31 mouse cellular contexts compared by ENCODE assay signal in the genomic region with DNA sequence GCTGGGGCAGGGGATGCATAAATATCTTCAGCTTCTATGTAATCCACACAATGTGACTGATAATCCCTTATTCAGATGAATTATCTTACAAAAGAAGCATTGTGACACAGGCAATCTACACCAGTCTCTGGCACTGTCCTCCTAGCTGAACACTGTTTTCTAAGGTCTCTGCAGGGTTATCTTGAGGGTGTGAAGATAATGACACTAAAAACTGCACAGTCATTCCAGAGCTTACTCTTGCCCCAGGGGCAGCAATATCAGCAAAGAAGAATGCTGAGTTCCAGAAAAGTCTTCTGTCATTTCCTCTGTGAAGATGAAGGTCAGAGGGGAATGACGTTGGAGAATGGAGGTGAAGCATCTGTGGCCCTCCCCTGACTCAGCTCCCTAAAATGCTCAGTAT. TPM values are rescaled to one million over a fixed set of nuclear protein-coding genes. Genes with fewer than 3 reads are reported as not detected.
DNase-seq lines count a peak whose midpoint lies in the region; ATAC-seq lines count a peak whose summit lies in the region.
"Had no signal": no experiment of that assay in that cellular context is flagged by ENCODE, and none has a peak within 500 bp of the region (broad histone marks: within the 10 kb centered on the region; RNA-seq: fewer than 3 reads in every experiment).

No protein-coding gene starts in this region.

- peak; percentile 81 for ATAC-seq in heart, embryonic 13.5 days (ENCODE audit: extremely low read depth, insufficient number of reproducible peaks, low FRiP score, low TSS enrichment)
- peak; percentile 83 for ATAC-seq in liver, embryonic 12.5 days
- peak; percentile 67; the same call in 1 of the 2 replicates for ATAC-seq in stomach, embryonic 15.5 days (ENCODE audit: insufficient read depth, low FRiP score, low read depth)
- ATAC-seq: forebrain, embryonic 13.5 days; inflammation-experienced regulatory T-cells, adult 6 months had no signal

- no peak overlapping the region for H3K9ac ChIP-seq in heart, embryonic 13.5 days
- H3K9ac ChIP-seq in liver, embryonic 12.5 days: peak overlapping the region; percentile 44
- no peak overlapping the region for H3K9ac ChIP-seq in stomach, embryonic 15.5 days
- H3K9ac ChIP-seq: forebrain, embryonic 13.5 days; heart, embryonic 15.5 days; hindbrain, embryonic 14.5 days; limb, embryonic 12.5 days; lung, embryonic 14.5 days; midbrain, embryonic 12.5 days had no signal

- DNase-seq in heart, adult 8-10 months (ENCODE audit: low spot score): no peak
- peak; percentile 23 for DNase-seq in c-Kit-positive CD71-positive TER-119-negative erythroid progenitor cells, embryonic 14.5 days (ENCODE audit: low read depth)
- DNase-seq in gastrocnemius, postnatal 10 days: no peak
- no peak for DNase-seq in lung, adult 18-20 months
- DNase-seq: adrenal gland, postnatal 10 days; cerebellum, adult 9-11 months; heart, postnatal 36 days; kidney, adult 8-10 months; kidney, postnatal 10 days; lung, embryonic 14.5 days; right cerebral cortex, postnatal 25 days; thymus, adult 2 months had no signal

- H3K4me3 ChIP-seq in heart, embryonic 13.5 days: no peak overlapping the region
- no peak overlapping the region for H3K4me3 ChIP-seq in liver, embryonic 12.5 days
- no peak overlapping the region for H3K4me3 ChIP-seq in stomach, embryonic 15.5 days (replicated peaks)
- H3K4me3 ChIP-seq: forebrain, embryonic 13.5 days; heart, embryonic 15.5 days; limb, embryonic 12.5 days; midbrain, embryonic 12.5 days had no signal

- WGBS in heart, embryonic 13.5 days: 0% methylated on average over 1 of the region's 1 CpGs
- 15% methylated on average over 1 of the region's 1 CpGs for WGBS in liver, embryonic 12.5 days (ENCODE audit: insufficient replicate concordance)
- 26% methylated on average over 1 of the region's 1 CpGs for WGBS in stomach, embryonic 15.5 days

- 0 out of 2 replicates have a peak overlapping the region, but pooled peaks have one; percentile 16 for H3K4me2 ChIP-seq in heart, embryonic 13.5 days
- peak overlapping the region; percentile 42 for H3K4me2 ChIP-seq in liver, embryonic 12.5 days
- H3K4me2 ChIP-seq in stomach, embryonic 15.5 days: no peak overlapping the region
- H3K4me2 ChIP-seq: forebrain, embryonic 13.5 days; heart, embryonic 15.5 days; hindbrain, embryonic 14.5 days; limb, embryonic 12.5 days; lung, embryonic 14.5 days; midbrain, embryonic 12.5 days had no signal

- H3K4me1 ChIP-seq in heart, embryonic 13.5 days: peaks cover 33% of the 10 kb centered on the region
- H3K4me1 ChIP-seq in liver, embryonic 12.5 days: peaks cover 53% of the 10 kb centered on the region
- no peaks in the 10 kb centered on the region for H3K4me1 ChIP-seq in stomach, embryonic 15.5 days
- H3K4me1 ChIP-seq: forebrain, embryonic 13.5 days; limb, embryonic 12.5 days; midbrain, embryonic 12.5 days had no signal

- no peaks in the 10 kb centered on the region for H3K27me3 ChIP-seq in heart, embryonic 13.5 days (replicated peaks)
- H3K27me3 ChIP-seq in liver, embryonic 12.5 days (replicated peaks): no peaks in the 10 kb centered on the region
- H3K27me3 ChIP-seq in stomach, embryonic 15.5 days (replicated peaks): no peaks in the 10 kb centered on the region
- H3K27me3 ChIP-seq: forebrain, embryonic 13.5 days; heart, embryonic 15.5 days; limb, embryonic 12.5 days; midbrain, embryonic 12.5 days had no signal

- peak overlapping the region; percentile 46 for H3K27ac ChIP-seq in heart, embryonic 13.5 days (replicated peaks)
- H3K27ac ChIP-seq in liver, embryonic 12.5 days: peak overlapping the region; percentile 89
- H3K27ac ChIP-seq in stomach, embryonic 15.5 days: no peak overlapping the region
- H3K27ac ChIP-seq: forebrain, embryonic 13.5 days; heart, embryonic 15.5 days; hindbrain, embryonic 14.5 days; limb, embryonic 12.5 days; midbrain, embryonic 12.5 days had no signal

- no peaks in the 10 kb centered on the region for H3K9me3 ChIP-seq in heart, embryonic 13.5 days
- H3K9me3 ChIP-seq in liver, embryonic 12.5 days (replicated peaks): no peaks in the 10 kb centered on the region
- no peaks in the 10 kb centered on the region for H3K9me3 ChIP-seq in stomach, embryonic 15.5 days
- H3K9me3 ChIP-seq: forebrain, embryonic 13.5 days; heart, embryonic 15.5 days; limb, embryonic 12.5 days; midbrain, embryonic 12.5 days had no signal

- no peaks in the 10 kb centered on the region for H3K36me3 ChIP-seq in heart, embryonic 13.5 days
- no peaks in the 10 kb centered on the region for H3K36me3 ChIP-seq in liver, embryonic 12.5 days
- no peaks in the 10 kb centered on the region for H3K36me3 ChIP-seq in stomach, embryonic 15.5 days
- H3K36me3 ChIP-seq: heart, embryonic 15.5 days; limb, embryonic 12.5 days; midbrain, embryonic 12.5 days had no signal

RNA-seq across cellular contexts. Expression of gene Hsd3b1, which starts 2.7 kb away (rescaled TPM):
- polyA plus RNA-seq in heart, embryonic 13.5 days (2015; fragmentation: Nextera tagmentation; extraction: Ambion mirVana): 0.98 and 1.1 TPM in 2 replicates
- total RNA-seq in heart, adult 8-10 months (2022): under 1 TPM in 1 of 4 experiments, not detected in 3; 0.24 TPM
- 11.0 and 11.7 TPM in 2 replicates for polyA plus RNA-seq in liver, embryonic 12.5 days (2016; fragmentation: Nextera tagmentation; extraction: Ambion mirVana)
- polyA plus RNA-seq in stomach, embryonic 15.5 days (2015; fragmentation: Nextera tagmentation; extraction: Ambion mirVana): 2.5 and 3.7 TPM in 2 replicates
- total RNA-seq in gastrocnemius, postnatal 10 days (2021): not detected
- total RNA-seq: common myeloid progenitor, adult 5-6 weeks; heart, postnatal 36 days; layer of hippocampus, adult 18-20 months; layer of hippocampus, postnatal 25 days; left cerebral cortex, postnatal 10 days; megakaryocyte, adult 5-6 weeks; neutrophil, adult 5-6 weeks had no signal
- polyA plus RNA-seq: C2C12; forebrain, embryonic 13.5 days; hindbrain, embryonic 14.5 days; inflammation-experienced regulatory T-cells, adult 6 months; lung, embryonic 14.5 days had no signal

RNA-seq across cellular contexts. Expression of gene Hao2, which starts 36.1 kb away (rescaled TPM):
- 0.09 and 0.20 TPM in 2 replicates for polyA plus RNA-seq in heart, embryonic 13.5 days (2015; fragmentation: Nextera tagmentation; extraction: Ambion mirVana)
- not detected for total RNA-seq in heart, adult 8-10 months (2022)
- polyA plus RNA-seq in liver, embryonic 12.5 days (2016; fragmentation: Nextera tagmentation; extraction: Ambion mirVana): 0.71 and 0.88 TPM in 2 replicates
- 5.0 and 7.3 TPM in 2 replicates for polyA plus RNA-seq in stomach, embryonic 15.5 days (2015; fragmentation: Nextera tagmentation; extraction: Ambion mirVana)
- not detected for total RNA-seq in gastrocnemius, postnatal 10 days (2021)
- total RNA-seq: common myeloid progenitor, adult 5-6 weeks; heart, postnatal 36 days; layer of hippocampus, adult 18-20 months; layer of hippocampus, postnatal 25 days; left cerebral cortex, postnatal 10 days; megakaryocyte, adult 5-6 weeks; neutrophil, adult 5-6 weeks had no signal
- polyA plus RNA-seq: C2C12; embryonic facial prominence, embryonic 11.5 days; heart, embryonic 15.5 days; hindbrain, embryonic 14.5 days; inflammation-experienced regulatory T-cells, adult 6 months; limb, embryonic 12.5 days; lung, embryonic 14.5 days; midbrain, embryonic 12.5 days had no signal

RNA-seq across cellular contexts. Expression of gene Hsd3b6, which starts 42.6 kb away (rescaled TPM):
- 63.0 and 122 TPM in 2 replicates for polyA plus RNA-seq in heart, embryonic 13.5 days (2015; fragmentation: Nextera tagmentation; extraction: Ambion mirVana)
- total RNA-seq in heart, adult 8-10 months (2022): under 1 TPM in 1 of 4 experiments, not detected in 3; 0.17 TPM
- 45.7 and 53.1 TPM in 2 replicates for polyA plus RNA-seq in liver, embryonic 12.5 days (2016; fragmentation: Nextera tagmentation; extraction: Ambion mirVana)
- polyA plus RNA-seq in stomach, embryonic 15.5 days (2015; fragmentation: Nextera tagmentation; extraction: Ambion mirVana): 1.2 and 1.4 TPM in 2 replicates
- total RNA-seq in gastrocnemius, postnatal 10 days (2021): not detected
- total RNA-seq: common myeloid progenitor, adult 5-6 weeks; gastrocnemius, adult 18-20 months; gastrocnemius, postnatal 4 days; heart, postnatal 36 days; layer of hippocampus, adult 18-20 months; layer of hippocampus, postnatal 25 days; left cerebral cortex, postnatal 10 days; megakaryocyte, adult 5-6 weeks; neutrophil, adult 5-6 weeks had no signal
- polyA plus RNA-seq: C2C12; inflammation-experienced regulatory T-cells, adult 6 months had no signal

Comparison
In these comparisons a context has a peak if more than half of its experiments do, and no peak if none do; other contexts are left out.
1. RNA of gene Hsd3b6, which starts 42.6 kb away (polyA plus RNA-seq): 63.0 to 122 TPM in heart, embryonic 13.5 days and 45.7 to 53.1 TPM in liver, embryonic 12.5 days; 1.2 to 1.4 TPM in stomach, embryonic 15.5 days; every median in the first group is over 10 times any median in the second.
2. Peak in every context shown above with its lines, with median percentiles within 50 percentile points of each other: ATAC-seq.